Mouse (Mus musculus): ENCODE results near the gene Nek9.

Nek9 gene

GRCm38 (mm10) chr12:85291541-85291940 is 47.6 kb downstream of the Nek9 start:
- in situ Hi-C loops (cut with MseI, MboI) = no loop called here

GRCm38 (mm10) chr12:85290633-85291032 is 48.5 kb downstream of the Nek9 start:
- in situ Hi-C loops (cut with MseI, MboI) = no loop called here

DNA sequence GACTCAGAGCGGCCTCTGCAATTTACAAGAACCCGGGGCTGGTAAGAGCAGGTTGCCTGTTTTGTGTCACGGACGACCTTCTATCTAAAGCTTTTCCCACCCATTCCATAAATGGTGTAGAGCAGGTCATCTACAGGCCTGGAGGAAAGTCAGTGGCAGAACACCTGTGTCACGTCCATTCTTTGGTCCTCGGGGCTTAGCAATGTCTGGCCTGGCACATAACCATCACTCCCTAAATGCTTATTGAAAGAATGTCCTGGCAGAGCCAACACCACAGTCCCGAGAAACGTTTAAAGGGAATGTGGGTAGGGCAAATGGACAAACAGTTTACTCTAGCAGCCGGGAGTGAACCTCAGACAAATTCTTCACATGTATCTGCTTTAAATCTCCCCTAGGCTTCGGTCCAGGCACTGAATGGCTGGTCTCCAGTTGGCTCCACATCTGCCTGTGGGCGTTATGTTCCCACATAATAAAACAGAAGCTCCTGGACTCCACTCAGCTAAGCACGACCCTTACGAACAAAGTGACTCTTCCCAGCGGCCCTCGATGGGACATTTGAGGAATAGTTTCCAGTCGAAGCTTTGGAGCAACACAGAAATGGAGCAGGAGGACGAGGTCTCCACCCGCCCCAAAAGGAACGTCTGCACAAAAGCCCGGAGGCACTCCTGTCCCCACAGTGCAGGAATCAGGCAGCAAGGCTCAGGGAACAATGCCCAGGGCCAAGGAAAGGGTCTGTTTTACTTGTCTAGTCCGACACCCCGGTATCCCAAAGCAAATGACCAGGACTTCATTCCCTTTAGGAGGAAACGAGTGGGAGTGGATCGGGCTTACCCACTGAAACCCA is 49.8 kb downstream of the Nek9 start:
- in situ Hi-C loops (cut with MseI, MboI) = loop anchor here in 1 of 2 experiments (10.0 kb wide), 1 partner anchor 135 kb away; the partner anchor contains the start of gene Rps6kl1

GRCm38 (mm10) chr12:85288486-85289156 is 50.5 kb downstream of the Nek9 start, which contains the start of gene Zc2hc1c:
Zc2hc1c (plus strand) TSS chr12:85288591.
- in situ Hi-C loops (cut with MseI, MboI) = loop anchor here in 1 of 2 experiments (10.0 kb wide), 1 partner anchor 134 kb away; the partner anchor contains the start of gene Rps6kl1

- in situ Hi-C loops (cut with MseI, MboI) = loop anchor here in 1 of 2 experiments (10.0 kb wide), 1 partner anchor 133 kb away; the partner anchor contains the start of gene Rps6kl1
These were observed 51.2 kb downstream of the Nek9 start, which contains the start of gene Acyp1 for GRCm38 (mm10) chr12:85287809-85288485. Acyp1 (minus strand) TSS chr12:85288438.

DNA sequence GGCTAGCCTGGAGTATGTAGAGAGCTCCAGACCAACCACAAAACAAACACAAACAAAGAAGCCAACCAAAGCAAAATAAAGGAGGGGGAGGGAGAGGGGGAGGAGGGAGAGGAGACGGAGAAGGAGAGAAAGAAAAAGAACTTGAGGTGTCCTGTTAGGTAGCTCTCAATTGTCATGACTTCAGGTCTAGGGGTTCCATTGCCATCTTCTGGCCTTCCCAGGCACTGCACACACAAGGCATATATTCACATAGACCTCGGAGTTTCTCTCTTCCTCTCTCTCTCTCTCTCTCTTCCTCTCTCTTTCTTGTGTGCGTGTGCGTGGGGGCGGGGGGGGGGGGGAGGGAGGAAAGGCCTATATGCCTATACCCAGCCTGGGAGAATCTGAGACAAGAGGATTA is 52.2 kb downstream of the Nek9 start:
- in situ Hi-C loops (cut with MseI, MboI) = loop anchor here in 1 of 2 experiments (10.0 kb wide), 1 partner anchor 132 kb away; the partner anchor contains the start of gene Rps6kl1

- in situ Hi-C loops (cut with MseI, MboI) = loop anchor here in 1 of 2 experiments (10.0 kb wide), 1 partner anchor 130 kb away; the partner anchor contains the start of gene Rps6kl1
These were observed 54.2 kb downstream of the Nek9 start for GRCm38 (mm10) chr12:85284996-85285395.

DNA sequence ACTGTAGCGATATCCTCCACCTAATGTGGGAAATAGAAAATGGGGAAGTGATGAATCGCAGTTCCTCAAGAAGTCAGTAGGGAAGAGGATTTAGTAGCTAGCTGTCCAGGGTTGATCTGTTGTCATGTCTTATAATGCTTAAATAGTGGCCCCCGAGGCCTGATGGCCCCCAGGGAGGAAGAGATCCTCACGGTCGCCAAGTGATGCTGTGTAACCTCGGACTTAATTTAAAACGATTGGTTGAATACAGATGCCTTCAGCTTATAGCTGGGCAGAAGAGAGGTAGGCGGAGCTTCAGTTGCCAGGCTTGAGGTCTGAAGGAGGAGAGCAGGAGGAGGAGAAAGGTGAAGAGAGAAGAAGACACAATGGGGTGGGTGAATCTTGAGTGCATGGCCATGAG is 54.8 kb downstream of the Nek9 start:
- in situ Hi-C loops (cut with MseI, MboI) = loop anchor here in 1 of 2 experiments (10.0 kb wide), 1 partner anchor 130 kb away; the partner anchor contains the start of gene Rps6kl1

DNA sequence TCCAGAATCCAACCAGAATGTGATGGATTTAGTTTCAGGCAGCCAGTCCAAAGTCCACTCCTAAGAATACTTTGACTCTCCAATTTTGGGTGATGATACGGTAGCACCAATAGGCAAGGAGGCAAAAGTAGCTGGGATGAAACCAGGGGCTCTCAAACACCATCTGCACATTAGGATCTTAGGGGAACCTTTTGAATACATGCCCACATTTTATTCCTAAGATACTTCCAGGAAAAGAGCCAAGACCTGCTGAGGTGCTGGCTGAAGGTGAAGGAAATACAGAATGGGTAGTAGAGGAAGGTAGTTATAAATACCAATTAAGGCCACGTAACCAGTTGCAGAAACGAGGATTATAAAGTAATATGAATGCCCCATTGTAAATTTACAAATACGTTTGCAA is 57.4 kb downstream of the Nek9 start:
- in situ Hi-C loops (cut with MseI, MboI) = loop anchor here in 1 of 2 experiments (10.0 kb wide), 1 partner anchor 127 kb away; the partner anchor contains the start of gene Rps6kl1

DNA sequence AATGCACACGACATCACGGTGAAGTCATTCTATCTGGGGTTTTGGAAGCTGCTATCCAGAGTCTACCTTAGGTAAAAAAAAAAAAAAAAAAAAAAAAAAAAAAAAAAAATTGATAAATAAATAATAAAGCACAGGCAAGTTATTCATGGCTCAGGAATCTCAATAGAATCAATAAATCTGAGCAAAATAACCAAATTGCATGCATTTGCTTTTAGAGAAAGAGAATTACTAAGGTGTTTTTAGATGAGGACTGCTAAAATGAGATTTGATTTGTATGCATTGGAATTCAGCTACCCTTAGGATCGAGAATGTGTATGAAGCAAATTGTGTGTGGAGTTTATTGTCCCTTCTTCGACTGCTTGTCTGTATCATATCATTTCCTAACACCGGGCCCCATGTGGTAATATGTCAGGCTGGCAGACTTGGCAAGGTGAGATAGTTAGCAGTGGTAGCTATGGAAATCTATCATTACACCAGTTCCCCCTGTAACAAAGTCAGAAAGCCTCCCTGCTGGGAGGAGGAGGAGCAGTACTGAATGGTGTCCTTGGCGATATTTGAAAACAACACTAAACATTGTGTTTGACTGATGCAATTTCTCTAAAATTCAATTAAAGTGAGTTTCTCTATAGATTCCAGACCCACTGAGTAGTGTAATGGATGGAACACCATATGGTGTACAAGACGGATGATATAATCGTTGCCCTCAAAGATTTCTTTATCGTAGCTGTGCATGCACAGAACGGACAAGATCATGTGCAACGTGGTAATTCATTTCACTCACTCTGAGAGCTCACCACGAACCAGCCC is 58.1 kb downstream of the Nek9 start:
- in situ Hi-C loops (cut with MseI, MboI) = loop anchor here in 1 of 2 experiments (10.0 kb wide), 1 partner anchor 126 kb away; the partner anchor contains the start of gene Rps6kl1

- in situ Hi-C loops (cut with MseI, MboI) = loop anchor here in 1 of 2 experiments (10.0 kb wide), 1 partner anchor 125 kb away; the partner anchor contains the start of gene Rps6kl1
These were observed 58.9 kb downstream of the Nek9 start for GRCm38 (mm10) chr12:85280105-85280844.

DNA sequence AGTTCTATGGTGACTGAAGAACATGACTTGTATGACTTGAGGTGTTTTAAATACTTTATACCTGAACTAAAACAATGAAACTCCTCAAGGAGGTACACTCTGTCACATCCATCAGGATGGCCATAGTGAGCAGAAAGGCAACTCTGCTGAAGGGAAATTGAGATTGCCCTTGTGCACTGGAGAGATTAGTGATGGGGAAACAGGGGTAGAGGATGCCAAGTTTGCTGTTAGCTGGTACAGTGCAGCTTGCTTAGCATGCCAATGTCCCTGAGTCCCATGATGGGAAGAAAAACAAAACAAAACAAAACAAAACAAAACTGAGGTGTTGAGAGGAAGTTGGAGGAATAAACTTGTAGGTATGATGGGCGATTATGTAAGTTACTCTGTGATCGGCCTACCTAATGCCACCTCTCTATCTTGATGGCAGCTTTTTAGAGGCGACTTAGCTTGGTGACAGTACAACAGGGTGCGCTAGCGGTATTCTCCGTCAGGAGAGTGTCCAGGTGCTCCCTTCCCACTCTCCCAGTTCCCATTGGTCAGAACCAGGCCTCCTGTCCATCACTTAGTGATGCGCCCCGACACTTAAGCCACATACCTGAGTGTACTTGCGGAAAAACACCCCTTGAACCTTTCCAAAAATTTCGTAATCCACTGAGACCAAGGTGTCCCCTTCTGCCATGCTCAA is 59.6 kb downstream of the Nek9 start:
- in situ Hi-C loops (cut with MseI, MboI) = loop anchor here in 1 of 2 experiments (10.0 kb wide), 1 partner anchor 125 kb away; the partner anchor contains the start of gene Rps6kl1

DNA sequence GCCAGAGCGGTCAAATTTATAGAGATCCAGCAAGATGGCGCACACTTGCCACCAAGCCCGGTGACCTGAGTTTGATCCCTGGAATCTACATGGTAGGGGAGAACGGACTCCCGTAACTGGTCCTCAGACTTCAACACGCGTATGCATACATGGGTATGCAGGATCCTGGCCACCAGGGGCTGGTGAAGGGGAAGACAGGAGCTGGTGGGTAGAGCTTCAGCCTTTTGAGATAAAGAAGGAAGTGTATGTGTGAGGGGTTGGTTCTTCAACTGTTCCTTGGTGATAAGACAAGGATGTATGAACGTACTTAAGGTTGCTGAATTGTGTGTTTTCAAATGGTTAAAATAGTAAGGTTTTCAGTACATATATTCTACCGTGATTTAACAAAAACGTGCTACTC is 60.2 kb downstream of the Nek9 start:
- in situ Hi-C loops (cut with MseI, MboI) = no loop called here

DNA sequence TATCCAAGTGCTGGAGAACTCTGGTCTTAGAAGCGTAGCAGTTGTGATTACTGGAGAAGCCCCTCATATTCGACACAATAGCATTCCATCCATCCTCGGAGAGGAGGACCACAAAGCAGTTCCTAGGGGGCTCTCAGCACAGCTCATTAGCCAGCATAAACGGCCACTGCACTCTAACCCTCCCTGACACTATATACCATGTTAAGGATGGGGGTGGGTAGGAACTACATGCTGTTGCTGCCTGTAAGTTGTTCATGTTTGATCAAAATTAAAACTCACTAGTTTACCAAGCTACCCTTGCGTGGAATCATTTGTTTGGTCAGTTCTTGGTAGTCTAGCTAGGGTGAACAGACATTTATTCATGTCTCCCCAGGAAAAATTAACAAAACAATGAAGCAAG is 62.9 kb downstream of the Nek9 start:
- in situ Hi-C loops (cut with MseI, MboI) = no loop called here

DNA sequence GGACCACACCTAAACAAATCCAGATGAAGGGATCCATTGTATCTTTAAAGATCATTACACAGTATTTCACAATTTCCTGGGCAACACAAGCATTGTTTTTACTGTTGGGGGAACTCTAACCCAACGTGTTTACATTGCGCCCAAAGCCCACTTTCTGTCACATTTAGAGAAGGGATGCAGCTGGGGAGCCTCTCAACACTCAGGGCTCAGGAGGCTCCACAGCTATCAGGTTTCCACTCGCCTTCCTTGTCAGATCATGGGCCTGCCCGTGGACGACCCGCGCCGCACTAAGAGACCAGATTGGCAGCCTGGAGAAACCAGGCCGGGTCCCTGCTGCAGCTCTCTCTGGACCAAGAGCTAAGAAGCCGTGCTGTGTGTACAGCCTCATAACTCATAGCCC is 65.7 kb downstream of the Nek9 start:
- in situ Hi-C loops (cut with MseI, MboI) = no loop called here

- in situ Hi-C loops (cut with MseI, MboI) = no loop called here
These were observed 67.3 kb downstream of the Nek9 start for GRCm38 (mm10) chr12:85271843-85272206.

DNA sequence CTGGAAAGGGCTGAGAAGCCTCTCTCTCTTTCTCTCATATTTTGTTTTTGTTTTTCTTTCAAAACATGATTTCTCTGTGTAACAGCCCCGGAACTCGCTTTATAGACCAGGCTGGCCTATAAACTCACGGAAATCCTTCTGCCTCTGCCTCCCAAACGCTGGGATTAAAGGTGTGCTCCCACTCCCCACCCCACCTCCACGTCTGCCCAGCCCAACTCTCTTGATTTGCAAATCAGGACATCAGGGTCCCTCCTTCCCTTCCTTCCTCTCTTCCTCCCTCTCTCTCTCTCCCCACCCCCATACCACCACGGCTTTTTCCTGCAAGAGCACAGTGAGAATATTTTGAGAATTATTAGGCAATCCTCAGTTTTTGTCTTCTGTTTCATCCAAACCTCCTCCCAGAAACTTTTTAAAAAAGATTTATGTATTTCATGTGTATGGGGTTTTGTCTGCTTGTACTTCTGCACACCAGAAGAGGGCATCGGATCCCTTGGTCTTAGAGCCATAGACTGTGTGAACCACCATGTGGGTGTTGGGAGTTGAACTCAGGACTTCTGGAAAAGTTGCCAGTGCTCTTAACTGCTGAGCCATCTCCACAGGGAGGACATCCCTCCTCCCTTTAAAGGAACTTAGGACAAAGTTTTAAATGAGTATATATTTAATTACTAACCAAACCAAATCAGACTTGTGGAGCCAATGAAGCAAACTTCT is 67.9 kb downstream of the Nek9 start:
- in situ Hi-C loops (cut with MseI, MboI) = no loop called here

GRCm38 (mm10) chr12:85270319-85270718 is 68.8 kb downstream of the Nek9 start, which contains the start of gene Mlh3:
Mlh3 (minus strand) TSS chr12:85270599.
- in situ Hi-C loops (cut with MseI, MboI) = no loop called here
